Mouse (Mus musculus): ENCODE measurements at regions not wholly inside any gene's neighbourhood (a gene's known extent, or its start where the extent isn't known, plus 50 kb on each side); places are given as distances from the start of the nearest gene placed in this dataset.

DNA sequence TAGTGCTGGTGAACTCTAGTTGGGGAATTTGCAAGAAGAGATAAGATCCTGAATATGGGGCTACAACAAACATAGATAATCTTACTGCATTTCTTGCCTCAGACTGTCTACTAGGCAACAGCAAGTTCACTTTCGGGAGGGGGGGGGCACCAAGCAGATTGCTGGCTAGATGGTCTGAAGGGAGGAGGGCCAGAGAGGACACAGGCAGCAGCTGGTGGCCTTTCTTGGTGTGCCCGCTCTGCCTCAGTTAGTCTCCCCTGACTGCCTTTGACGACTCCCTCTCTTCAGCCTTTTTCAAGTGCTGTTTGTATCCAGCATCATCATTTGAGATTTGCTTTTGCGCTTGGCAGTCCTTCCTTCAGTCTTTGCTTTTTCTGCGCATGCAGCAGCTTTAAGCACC is 242.2 kb downstream of the 1500009L16Rik start:
- Histone ChIP-seq H3K27ac (replicated peaks; ENCODE audit: low read depth, low read length) (no peak overlapping the region), H3K4me1 (ENCODE audit: control insufficient read depth, insufficient read depth, insufficient read length, low read length) (peaks cover 1% of the 10 kb centered on the region; the same call in 1 of the 2 replicates), H3K4me3 (ENCODE audit: insufficient read depth, low read depth, low read length) (no peak overlapping the region)

- Histone ChIP-seq H3K27ac (replicated peaks; ENCODE audit: low read depth, low read length) (no peak overlapping the region), H3K4me3 (ENCODE audit: insufficient read depth, low read depth, low read length) (no peak overlapping the region), H3K4me1 (ENCODE audit: control insufficient read depth, insufficient read depth, insufficient read length, low read length) (peaks cover 8% of the 10 kb centered on the region; the same call in 1 of the 2 replicates)
These were observed 247.8 kb downstream of the 1500009L16Rik start for GRCm38 (mm10) chr10:83970501-83970900.

GRCm38 (mm10) chr10:83974548-83974947 is 251.9 kb downstream of the 1500009L16Rik start:
- Histone ChIP-seq H3K4me1 (ENCODE audit: control insufficient read depth, insufficient read depth, insufficient read length, low read length) (peaks cover 8% of the 10 kb centered on the region; the same call in 1 of the 2 replicates), H3K27ac (replicated peaks; ENCODE audit: low read depth, low read length) (no peak overlapping the region), H3K4me3 (ENCODE audit: insufficient read depth, low read depth, low read length) (no peak overlapping the region)

DNA sequence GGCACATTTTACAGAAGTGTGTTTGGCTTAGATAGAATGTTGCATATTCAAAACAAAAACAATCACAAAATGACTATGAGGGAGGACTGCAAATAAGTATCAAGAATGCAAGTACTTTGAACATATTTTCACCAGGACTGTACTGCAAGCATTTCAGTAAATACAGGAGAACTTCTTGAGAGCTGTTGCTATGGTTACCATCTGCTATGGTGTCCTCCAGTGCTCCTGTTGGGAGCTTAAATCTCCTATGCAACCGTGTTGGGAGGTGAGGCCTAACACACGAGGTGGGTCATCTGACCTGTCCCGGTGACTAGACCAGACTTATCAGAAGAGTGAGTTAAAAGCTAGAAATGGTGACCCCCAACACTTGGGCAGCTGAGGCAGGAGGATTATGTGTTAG is 253.9 kb downstream of the 1500009L16Rik start:
- Histone ChIP-seq H3K4me1 (ENCODE audit: control insufficient read depth, insufficient read depth, insufficient read length, low read length) (no peaks in the 10 kb centered on the region), H3K27ac (replicated peaks; ENCODE audit: low read depth, low read length) (no peak overlapping the region), H3K4me3 (ENCODE audit: insufficient read depth, low read depth, low read length) (no peak overlapping the region)

- Histone ChIP-seq H3K27ac (replicated peaks; ENCODE audit: low read depth, low read length) (no peak overlapping the region), H3K4me1 (ENCODE audit: control insufficient read depth, insufficient read depth, insufficient read length, low read length) (no peaks in the 10 kb centered on the region)
These were observed 257.3 kb downstream of the 1500009L16Rik start for GRCm38 (mm10) chr10:83979930-83980329.

DNA sequence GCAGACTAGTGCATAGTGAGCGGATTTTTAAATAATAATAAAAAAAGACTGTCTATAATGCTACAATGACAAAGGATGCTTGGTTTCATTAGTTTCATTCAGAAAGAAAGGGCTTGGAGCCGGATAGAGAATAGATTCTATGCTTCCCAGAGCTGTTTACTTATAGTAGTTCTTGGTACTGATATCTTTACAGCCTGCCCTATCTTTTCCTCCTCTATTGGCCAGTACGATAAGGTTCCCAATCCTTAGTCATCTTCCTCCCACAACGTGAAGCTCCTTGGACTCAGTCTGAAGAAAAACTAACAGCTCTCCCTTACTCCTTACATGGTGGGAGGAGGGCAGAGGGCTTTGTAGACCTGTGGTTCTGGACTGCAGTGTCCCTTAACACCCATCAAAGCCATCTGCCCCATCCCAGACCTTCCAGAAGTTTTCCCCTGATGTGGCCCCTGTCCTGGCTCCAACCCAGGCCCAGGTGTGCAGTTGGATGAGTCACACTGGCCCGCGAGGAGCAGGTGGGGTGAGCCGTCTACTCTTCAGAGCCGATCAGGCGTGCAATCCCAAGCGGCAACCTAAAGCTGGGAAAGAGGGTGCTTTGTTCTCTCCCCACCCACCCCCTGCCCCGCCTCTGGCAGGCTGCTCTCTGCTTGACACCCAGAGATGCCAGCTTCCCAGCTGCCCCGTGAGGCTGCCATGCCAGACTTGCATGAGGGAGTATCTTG is 262.2 kb downstream of the 1500009L16Rik start:
- H3K4me1 ChIP-seq (ENCODE audit: control insufficient read depth, insufficient read depth, insufficient read length, low read length): no peaks in the 10 kb centered on the region
- no peak overlapping the region for H3K4me3 ChIP-seq (ENCODE audit: insufficient read depth, low read depth, low read length)
- no peak overlapping the region for H3K27ac ChIP-seq (replicated peaks; ENCODE audit: low read depth, low read length)

More at GRCm38 (mm10) chr10:83979930-83980329, 257.3 kb downstream of the 1500009L16Rik start:
- no peak overlapping the region for H3K4me3 ChIP-seq (ENCODE audit: insufficient read depth, low read depth, low read length)

GRCm38 (mm10) chr10:83992577-83993305 is 270.1 kb downstream of the 1500009L16Rik start:
- H3K27ac ChIP-seq (replicated peaks; ENCODE audit: low read depth, low read length): no peak overlapping the region
- H3K4me3 ChIP-seq (ENCODE audit: insufficient read depth, low read depth, low read length): no peak overlapping the region
- H3K4me1 ChIP-seq (ENCODE audit: control insufficient read depth, insufficient read depth, insufficient read length, low read length): peaks cover 12% of the 10 kb centered on the region; the same call in 1 of the 2 replicates

- H3K4me3 ChIP-seq (ENCODE audit: insufficient read depth, low read depth, low read length): no peak overlapping the region
- H3K27ac ChIP-seq (replicated peaks; ENCODE audit: low read depth, low read length): 0 out of 2 replicates have a peak overlapping the region, but pooled peaks have one; percentile 2
- H3K4me1 ChIP-seq (ENCODE audit: control insufficient read depth, insufficient read depth, insufficient read length, low read length): peaks cover 12% of the 10 kb centered on the region; the same call in 1 of the 2 replicates
These were observed 272.4 kb downstream of the 1500009L16Rik start for GRCm38 (mm10) chr10:83995026-83995600.

- 0 out of 2 replicates have a peak overlapping the region, but pooled peaks have one; percentile 2 for H3K27ac ChIP-seq (replicated peaks; ENCODE audit: low read depth, low read length)
- H3K4me3 ChIP-seq (ENCODE audit: insufficient read depth, low read depth, low read length): no peak overlapping the region
These were observed 273.2 kb downstream of the 1500009L16Rik start for GRCm38 (mm10) chr10:83995913-83996312.

GRCm38 (mm10) chr10:83996489-83996888 is 273.8 kb downstream of the 1500009L16Rik start:
- no peak overlapping the region for H3K27ac ChIP-seq (replicated peaks; ENCODE audit: low read depth, low read length)

More at GRCm38 (mm10) chr10:83995913-83996312, 273.2 kb downstream of the 1500009L16Rik start:
- H3K4me1 ChIP-seq (ENCODE audit: control insufficient read depth, insufficient read depth, insufficient read length, low read length): peaks cover 14% of the 10 kb centered on the region; the same call in 1 of the 2 replicates

DNA sequence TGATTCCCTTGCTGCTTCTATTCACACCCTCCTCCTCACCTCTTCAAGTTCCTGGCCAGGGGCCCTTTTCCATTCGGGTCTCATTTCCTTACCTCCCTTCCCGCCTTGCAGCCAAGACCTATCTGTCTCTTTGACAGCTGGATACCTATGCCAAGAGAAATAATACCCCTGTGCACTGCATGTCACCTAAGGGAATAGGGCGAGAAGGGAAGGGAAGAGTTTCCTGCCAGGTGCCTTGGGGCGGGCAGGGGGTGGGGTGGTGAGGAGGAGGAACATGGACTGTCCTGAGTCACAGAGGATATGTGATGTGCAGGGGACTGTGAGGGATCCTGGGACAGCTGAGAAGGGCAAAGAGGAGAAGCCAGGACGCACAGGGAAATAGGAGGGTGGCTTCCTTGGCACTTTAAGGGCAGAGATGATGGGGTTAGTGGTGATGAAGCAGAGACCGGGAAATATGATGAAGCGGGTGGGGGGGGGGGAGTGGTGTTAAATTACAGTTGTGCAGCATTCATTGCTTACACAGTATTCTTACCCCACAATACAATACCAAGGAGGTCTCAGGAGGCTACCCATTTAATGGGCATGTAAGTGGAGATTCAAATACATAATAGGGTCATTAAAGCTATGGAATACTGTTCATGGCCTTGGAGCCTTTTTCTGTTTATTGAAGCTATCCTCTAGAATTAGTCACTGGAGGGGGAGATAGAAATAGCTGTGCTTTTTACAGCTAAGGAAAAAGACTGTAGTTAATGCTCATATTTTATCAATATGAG is 278.0 kb downstream of the 1500009L16Rik start:
- Histone ChIP-seq H3K4me3 (ENCODE audit: insufficient read depth, low read depth, low read length) (no peak overlapping the region), H3K4me1 (ENCODE audit: control insufficient read depth, insufficient read depth, insufficient read length, low read length) (peaks cover 6% of the 10 kb centered on the region; the same call in 1 of the 2 replicates), H3K27ac (replicated peaks; ENCODE audit: low read depth, low read length) (no peak overlapping the region)

More at GRCm38 (mm10) chr10:83996489-83996888, 273.8 kb downstream of the 1500009L16Rik start:
- peaks cover 14% of the 10 kb centered on the region; the same call in 1 of the 2 replicates for H3K4me1 ChIP-seq (ENCODE audit: control insufficient read depth, insufficient read depth, insufficient read length, low read length)
- no peak overlapping the region for H3K4me3 ChIP-seq (ENCODE audit: insufficient read depth, low read depth, low read length)

- no peak overlapping the region for H3K27ac ChIP-seq (replicated peaks; ENCODE audit: low read depth, low read length)
- H3K4me1 ChIP-seq (ENCODE audit: control insufficient read depth, insufficient read depth, insufficient read length, low read length): 0 out of 2 replicates have a peak, but pooled peaks cover 2% of the 10 kb centered on the region
- H3K4me3 ChIP-seq (ENCODE audit: insufficient read depth, low read depth, low read length): no peak overlapping the region
These were observed 280.1 kb downstream of the 1500009L16Rik start for GRCm38 (mm10) chr10:84002744-84003143.

DNA sequence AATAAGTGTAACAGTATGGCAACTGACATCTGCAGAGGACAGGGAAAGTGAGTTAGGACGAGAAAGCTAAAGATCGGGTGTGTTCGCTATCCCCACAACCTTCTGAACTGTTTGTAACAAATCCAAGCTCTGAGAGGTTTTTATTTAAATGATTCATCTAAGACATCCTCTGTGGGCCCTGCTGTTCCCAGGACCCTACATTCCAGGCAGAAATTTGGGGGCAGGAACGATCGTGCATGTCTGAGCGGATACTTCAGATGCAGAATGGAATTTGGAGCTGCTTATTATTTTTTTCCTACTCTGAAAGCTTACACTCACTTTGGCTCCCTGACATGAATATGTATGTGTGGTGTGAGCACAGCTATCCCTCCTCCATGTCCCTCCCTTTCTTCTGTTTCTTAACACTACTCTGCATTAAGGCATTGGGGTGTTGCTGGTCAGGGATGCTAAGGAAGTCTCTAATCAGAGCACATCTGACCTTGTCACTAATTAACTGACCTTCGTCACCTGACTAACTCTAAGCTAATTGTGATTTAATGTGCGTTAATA is 281.0 kb downstream of the 1500009L16Rik start:
- Histone ChIP-seq H3K4me3 (ENCODE audit: insufficient read depth, low read depth, low read length) (no peak overlapping the region), H3K27ac (replicated peaks; ENCODE audit: low read depth, low read length) (no peak overlapping the region)

GRCm38 (mm10) chr10:84008923-84009322 is 286.3 kb downstream of the 1500009L16Rik start:
- H3K27ac ChIP-seq (replicated peaks; ENCODE audit: low read depth, low read length): no peak overlapping the region
- no peaks in the 10 kb centered on the region for H3K4me1 ChIP-seq (ENCODE audit: control insufficient read depth, insufficient read depth, insufficient read length, low read length)
- H3K4me3 ChIP-seq (ENCODE audit: insufficient read depth, low read depth, low read length): no peak overlapping the region

More for the DNA sequence above, 281.0 kb downstream of the 1500009L16Rik start:
- 0 out of 2 replicates have a peak, but pooled peaks cover 2% of the 10 kb centered on the region for H3K4me1 ChIP-seq (ENCODE audit: control insufficient read depth, insufficient read depth, insufficient read length, low read length)

Measured in brown adipose tissue, adult 24 weeks (tissue).